Mouse (Mus musculus): ENCODE data around the gene Cfap45.

Gene Cfap45

DNA sequence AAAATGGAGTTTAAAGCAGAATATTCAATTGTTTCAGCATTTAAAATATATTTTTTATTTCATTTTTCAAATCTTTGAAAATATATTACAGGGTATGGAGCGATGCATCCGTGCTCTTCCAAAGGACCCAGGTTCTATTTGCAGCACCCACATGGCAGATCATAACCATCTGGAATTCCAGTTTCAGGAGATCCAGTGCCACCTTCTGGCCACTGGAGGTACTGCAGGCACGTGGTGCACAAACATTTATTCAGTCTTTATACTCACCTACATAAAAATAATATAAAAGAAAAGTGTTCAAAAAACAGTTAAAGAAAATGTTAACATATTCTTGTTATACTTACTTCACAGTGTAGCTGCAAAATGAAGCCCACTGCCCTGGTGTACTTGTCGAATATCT, 2.6 kb upstream of the Cfap45 start:
- DNase-seq (ENCODE audit: low read depth, low spot score) = no peak

DNA sequence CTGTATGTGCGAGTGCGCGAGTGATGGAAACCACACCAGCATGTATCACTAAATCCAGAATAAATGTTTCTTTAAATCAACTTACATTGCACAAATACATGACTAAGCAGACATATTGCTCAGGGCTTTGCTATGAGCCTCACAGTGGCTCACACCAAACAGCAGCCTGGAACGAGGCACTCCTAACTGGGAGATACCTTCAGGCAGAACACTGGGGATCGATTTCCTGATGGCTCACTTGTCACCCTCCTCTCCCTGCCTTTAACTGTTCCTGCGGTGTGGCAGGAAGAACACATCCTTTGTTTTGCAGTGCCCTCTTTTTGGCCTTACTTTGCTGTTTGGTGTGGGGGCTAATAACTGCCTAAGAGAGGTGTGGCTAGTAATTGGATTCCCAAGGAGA, 957 bp upstream of the Cfap45 start:
- DNase-seq (ENCODE audit: low read depth, low spot score) = no peak

DNA sequence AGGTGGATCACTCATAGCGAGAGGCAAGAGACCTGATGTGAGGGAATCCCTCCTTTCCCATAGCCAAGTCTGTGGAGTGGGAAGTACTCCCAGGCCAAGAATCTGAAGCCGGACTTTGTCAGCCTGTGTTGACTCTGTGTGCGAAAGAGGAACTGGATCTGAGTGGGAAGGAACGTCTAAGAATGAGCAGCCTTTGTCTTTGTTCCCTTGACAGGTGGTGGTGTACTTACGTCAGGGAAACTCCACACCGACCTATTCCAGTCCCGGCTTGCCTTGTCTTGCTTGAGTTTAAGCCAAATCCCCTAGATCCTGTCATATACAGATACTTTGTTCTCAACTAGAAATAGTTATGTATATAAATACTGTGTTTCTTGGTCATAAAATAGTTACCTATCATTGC, 1.9 kb downstream of the Cfap45 start:
- no peak for DNase-seq (ENCODE audit: low read depth, low spot score)

DNA sequence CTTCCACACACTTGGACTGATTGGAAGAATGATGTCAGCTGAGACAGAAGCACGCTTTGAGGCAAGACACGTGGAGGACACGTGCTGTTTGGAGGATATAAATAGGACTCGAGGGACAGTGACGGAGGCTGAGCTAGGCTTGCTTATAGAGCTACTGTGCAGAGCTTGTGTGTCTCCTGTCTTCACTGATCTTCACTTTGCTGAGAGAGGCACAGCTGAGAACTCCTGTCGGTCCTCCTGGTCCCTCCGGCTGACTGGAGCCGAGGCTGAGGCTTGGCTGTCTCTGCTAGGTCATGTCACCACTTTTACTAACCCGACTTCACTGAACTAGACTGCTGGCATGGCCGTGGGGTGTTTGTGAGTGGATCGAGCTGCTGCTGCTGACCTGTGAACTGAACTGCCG, 3.1 kb downstream of the Cfap45 start:
- no peak for DNase-seq (ENCODE audit: low read depth, low spot score)

DNA sequence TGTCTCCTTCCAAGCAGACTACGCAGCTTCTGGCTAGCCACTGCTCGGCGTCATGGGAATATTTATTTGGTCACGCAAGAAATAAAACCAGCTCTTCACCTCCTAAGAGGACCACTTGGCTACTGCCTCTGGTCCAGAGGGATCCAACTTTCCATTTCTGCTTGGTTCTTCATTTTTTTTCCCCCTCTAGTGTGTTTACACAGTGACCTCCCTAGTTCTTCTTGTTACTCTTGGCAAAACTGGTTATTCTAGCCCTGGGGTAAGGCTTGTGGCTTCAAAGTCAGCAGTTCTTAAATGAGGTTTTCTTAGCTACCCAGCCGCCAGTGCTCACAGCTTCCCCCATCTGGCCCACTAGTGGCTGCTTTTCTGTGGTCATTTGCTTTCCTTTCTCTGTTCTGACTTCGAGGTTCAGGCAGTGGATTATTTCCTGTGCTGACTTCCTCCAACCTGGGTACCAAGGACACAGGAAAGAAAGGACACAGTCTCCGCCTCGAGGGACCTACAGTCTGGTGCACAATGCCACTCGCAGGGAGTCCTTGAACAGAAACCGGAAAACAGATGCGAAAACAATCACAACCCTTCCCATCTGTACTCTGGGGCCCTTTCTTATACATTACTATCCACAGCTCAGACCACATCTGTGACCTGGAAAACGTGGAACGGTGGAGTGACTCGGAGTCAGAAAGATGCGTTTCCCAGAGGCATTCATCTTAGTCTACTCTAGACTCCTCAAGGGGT, 4.6 kb downstream of the Cfap45 start:
- peak; percentile 41 for DNase-seq (ENCODE audit: low read depth, low spot score)

DNA sequence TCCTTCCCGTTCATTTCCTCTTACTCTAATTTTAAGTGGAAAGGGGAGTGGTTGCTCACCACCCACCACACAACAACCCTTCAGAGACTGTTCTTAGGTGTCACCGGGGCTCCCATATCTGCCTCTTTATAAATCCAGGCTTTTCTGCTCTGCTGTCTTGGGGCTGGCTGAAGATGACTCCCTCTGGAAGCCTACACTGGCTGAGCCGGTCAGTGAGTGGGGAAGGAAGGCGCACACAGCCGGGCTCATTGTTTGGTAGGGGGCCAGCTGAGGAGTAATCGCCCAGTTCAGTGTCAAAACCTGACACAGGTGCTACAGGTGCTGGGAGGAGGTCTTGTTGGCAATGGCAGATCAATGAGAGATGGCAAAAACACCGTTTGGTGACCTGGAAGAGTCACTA, 5.4 kb downstream of the Cfap45 start:
- DNase-seq (ENCODE audit: low read depth, low spot score) = no peak

DNA sequence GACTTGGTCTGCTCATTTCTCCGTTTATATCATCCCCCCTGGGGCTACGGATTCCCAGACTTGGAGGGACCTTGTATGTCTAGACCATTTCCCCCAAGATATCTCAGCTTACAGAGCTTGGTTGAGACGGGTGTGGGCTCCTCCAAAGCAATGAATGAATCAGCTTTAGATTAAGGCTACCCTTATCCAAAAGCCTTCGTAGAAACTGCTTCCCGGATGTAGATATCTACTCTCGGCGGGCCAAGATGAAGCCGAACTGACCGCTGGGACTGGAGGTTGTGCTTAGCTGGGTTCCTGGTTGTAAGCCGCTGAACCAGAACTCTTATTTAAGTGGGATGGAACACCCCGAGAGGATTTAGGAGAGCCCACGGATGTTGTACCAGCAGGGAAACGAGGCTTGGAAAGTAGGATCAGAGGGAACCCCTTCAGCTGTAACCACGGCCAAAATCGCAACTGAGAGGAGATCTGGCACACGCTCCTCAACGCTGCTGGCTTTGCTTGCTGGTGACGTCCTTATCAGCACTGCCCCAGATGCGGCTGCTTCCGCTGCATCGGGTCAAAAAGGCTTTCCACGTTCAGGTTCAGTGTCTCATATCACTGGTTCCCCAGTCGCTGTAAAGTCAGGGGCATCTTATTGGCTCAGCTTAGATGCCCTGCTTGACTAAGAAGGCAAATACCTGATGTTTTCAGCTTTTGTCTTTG, 5.9 kb downstream of the Cfap45 start:
- DNase-seq (ENCODE audit: low read depth, low spot score) = no peak

DNA sequence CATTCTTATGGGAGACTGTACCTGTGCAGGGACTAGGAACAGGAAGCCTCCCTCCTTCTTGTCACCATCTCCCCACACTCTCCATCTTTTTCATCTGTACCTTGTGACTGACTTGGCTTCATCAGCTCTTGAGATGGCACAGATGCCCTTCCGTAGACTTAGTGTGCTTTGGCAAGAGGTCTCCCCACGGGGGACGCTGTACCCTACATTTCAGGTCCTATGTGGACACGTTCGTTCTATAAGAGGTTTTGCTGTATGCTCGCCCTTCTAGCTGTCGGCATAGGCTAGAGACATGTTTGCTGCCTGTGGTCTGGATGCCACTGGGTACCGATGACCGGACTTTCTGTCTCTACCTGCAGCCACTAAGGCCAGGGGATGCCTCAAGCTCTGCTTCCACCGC, 6.8 kb downstream of the Cfap45 start:
- DNase-seq (ENCODE audit: low read depth, low spot score) = no peak

DNA sequence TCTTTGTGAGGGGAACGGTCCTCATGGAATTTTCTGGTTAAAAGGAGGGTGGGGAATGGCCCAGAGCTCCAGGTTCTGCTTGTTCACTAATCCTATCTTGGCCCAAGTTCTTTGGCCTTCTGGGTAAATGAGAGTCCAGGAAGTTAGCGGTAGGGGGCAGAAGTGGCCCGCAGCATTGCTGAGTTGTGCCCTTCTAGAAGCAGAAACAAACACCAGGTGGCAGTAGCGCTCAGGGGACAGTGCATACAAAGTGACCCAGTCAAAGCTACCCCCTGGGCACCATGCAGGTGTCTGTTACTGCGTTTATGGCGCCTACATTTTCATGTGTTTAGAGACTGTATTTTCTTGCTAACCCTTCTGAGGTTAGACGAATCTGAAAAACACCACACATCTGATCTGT, 8.1 kb downstream of the Cfap45 start:
- DNase-seq (ENCODE audit: low read depth, low spot score) = peak; percentile 49

DNA sequence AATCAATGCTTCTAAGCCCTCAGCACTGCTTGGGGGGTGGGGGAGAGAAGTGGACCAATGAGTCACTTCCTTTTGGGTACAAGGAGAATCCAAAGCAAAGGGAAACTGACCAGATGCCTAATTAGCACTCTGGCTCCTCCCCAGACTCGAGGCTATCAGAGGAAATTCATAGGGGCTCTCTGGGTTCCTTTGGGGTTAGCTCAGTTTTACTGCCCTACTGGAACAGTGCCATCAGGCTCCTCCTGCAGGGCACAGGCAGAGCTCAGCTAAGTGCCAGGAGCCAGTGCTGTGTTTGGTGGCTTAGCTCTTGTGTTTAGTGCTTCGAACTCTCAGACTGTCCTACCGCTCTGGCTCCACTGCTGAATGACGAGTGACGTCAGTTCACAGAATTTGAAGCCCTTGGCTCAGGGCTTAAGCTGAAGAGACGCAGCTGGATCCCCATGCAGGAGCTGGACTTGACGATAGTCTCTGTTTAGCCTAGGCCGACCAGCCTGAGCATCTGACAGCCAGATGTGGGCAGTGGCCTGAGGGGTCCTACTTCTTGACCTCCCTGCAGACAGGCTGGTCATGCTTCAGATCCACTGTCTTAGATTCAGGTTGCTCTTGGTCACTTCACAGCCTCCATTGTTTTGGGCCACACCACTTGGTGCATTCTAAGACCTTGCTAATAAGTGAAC, 10.1 kb downstream of the Cfap45 start:
- DNase-seq (ENCODE audit: low read depth, low spot score) = no peak

DNA sequence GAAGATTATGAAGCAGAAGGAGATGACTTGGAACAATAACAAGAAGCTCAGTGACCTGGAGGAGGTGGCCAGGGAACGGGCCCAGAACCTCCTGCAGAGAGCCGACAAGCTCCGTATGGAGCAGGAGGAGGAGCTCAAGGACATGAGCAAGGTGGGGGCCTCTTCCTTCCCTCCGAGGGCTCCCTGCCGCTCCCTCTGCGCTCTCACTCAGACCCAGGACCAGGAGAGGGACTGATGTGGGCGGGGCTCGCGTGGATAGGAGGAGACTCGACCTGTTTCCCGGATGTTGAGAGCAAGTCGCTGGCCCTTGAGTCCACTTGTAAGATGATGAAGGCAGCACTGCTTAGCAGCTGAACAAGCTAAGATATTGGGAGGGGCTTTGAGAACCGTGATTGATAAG, 11.9 kb downstream of the Cfap45 start:
- DNase-seq (ENCODE audit: low read depth, low spot score) = no peak

DNA sequence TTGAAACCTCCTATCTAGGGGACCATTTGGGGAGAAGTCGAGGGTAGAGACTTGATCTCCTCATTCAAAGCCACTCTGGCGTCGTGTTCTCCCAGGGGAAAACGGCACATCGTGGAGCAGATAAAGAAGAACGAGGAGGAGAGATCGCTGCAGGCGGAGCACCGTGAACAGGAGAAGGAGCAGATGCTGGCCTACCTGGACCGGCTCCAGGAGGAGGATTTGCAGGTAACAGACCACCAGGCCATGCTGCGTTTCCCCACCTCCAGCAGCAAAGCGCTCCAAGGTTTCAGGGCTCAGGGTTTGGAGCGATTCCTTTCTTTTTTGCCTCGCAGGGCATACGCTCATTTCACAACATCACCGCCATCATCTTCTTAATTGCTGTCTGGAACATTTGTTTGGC, 14.5 kb downstream of the Cfap45 start:
- DNase-seq (ENCODE audit: low read depth, low spot score) = no peak

DNA sequence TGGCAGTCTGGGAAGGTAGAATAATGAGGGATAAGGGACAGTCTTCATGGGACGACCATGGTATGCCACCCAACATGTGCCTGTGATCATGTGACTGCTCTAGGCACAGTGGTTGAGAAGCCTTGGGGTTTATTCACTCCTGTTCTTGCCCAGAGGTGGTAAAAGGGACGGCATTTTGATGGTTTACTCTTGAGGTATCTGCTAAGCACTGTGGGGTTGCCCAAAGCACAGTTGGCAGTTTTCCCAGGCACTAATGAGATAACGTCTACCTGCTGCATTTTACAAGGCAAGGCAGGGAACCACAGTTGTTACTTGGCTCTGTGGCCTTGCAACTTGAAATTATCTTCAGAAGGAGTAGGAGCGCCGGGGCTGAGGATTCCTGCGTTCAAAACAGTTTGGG, 19.2 kb downstream of the Cfap45 start:
- DNase-seq (ENCODE audit: low read depth, low spot score) = no peak

DNA sequence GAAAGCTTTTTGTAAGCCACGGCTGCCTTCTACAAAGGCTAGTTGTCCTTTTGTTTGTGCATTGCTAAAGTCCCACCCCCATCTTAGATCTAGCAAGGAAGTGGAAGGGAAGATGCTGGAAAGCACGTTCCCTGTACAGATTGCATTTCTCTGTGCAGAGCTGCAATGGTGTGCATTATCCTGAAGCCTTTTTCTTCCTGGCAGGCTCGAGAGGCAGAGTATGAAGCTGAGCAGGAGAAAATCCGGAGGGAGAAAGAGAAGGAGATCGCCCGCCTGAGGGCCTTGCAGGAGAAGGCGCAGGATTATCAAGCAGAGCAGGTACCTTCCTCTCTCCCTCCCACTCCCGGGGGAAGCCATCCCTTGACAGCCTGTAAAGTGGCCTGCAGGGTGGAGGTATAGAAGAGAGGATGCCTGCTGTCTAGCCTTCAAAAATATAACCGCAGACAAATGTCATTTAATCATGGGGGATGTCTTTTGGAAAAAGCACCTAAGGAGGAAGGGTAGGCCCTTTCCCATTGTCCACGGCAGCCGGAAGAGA, 19.8 kb downstream of the Cfap45 start:
- no peak for DNase-seq (ENCODE audit: low read depth, low spot score)

DNA sequence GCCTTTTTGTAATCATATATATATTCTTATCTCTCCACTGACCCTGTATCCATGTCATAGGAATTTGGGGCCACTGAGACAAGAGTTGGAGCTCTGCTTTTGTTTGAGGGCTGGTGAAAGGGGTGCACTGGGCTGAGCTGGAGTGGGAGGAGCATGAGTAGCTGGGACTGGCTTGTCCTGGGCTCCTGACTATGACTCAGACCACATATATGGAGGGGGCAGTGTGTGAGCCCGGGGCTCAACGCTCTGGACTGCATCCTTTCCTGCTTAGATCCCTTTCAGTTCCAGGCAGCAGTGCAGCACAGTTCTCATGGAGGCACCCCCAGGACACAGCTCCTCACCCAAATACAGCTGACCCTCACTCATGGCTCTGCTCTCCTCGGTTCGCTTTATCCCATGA, 25.5 kb downstream of the Cfap45 start:
- DNase-seq (ENCODE audit: low read depth, low spot score) = no peak

DNA sequence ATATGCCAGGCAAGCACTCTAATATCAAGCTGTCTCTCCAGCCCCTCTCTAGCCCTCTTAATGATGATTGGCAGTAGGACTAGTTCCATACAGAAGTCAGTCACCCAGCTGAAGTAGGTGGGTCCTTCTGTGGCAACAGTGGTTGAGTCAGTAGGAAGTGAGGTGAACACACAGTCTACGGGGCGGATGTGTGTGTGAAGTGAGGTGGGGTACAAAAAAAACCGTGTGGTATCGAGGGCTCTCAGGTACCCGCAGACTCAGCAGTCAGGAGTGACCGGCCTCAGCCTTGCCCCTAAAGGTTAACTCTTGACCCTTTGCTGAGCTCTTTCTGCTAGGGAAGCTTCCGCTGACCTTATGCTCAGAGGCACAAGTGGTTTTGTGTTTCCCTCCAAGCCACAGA, 27.9 kb downstream of the Cfap45 start:
- DNase-seq (ENCODE audit: low read depth, low spot score) = no peak

DNA sequence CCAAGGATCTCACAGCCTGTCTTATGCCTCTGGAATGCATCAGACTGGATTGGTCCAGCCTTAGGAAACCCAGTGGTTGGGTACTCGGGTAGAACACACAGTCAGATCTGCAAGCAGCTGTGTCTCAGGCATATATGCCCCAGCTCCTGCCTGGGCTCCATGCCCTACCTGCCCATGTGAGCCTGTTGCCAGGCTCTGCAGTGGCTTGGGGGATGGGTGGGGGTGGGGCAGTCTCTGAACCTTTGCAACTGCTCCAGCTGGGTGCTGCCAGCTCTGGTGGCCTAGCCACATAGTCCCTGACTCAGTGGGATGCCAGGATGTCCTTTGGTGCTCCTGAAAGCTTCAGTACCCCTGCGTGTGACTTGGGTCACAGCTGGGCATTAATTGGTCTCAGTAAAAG, 28.7 kb downstream of the Cfap45 start:
- DNase-seq (ENCODE audit: low read depth, low spot score) = no peak

DNA sequence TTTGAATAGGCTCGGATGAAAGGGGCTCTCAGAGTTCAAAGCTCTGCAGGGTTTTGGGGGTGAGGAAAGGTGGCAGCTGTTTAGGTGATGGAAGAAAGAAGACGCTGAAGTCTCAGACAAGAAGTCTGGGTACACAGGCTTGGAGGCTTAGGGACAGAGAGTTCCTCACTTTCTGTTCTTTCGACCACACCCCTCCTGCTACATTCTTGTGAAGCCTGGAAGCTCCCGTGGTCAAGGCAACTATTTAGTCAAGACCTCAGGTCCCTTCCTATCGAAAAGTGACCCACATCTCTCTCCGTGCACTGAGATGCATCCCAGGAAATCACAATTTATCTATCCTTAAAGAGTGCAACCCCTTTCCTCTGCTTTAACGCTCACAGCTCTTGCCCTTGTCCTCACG, 29.1 kb downstream of the Cfap45 start:
- DNase-seq (ENCODE audit: low read depth, low spot score) = no peak

DNA sequence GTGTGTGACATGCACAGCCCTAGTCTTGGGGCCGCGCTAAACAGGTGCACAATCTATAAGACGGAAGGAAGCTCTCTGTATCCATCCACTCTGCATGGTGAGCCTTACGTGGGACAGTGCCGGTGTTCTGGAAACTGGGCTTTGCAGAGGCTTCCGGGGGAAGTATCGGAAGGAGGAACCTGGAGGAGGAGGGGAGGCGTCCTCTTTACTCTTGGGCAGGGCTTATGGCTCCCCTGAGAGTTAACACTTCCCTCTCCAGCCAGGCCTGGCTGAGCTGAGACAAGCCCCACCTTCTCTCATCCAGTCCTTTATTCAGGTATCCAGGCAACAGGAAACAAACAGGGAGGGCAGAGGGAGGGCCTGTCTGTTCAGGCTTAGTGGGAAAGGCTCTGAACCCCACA, 29.9 kb downstream of the Cfap45 start:
- peak; percentile 65 for DNase-seq (ENCODE audit: low read depth, low spot score)

DNA sequence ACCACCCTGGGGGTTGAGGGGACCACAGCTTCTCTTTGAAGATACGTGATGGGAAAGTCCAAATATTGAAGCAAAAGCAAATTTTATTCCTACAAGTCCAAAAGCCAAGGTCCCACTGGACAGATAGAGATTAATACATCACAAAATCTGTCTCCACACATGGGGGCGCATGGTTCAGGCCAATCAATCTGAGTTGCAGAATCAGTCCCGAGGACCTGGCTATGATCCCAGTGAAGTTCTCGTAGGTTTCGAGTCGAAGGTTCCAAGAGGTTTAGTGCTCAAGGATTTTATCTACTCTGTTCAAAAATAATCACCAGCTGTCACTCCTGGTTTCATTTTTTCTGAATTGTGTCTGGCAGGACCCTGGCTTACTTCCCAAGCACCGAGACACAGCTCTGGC, 30.4 kb downstream of the Cfap45 start:
- no peak for DNase-seq (ENCODE audit: low read depth, low spot score)

DNA sequence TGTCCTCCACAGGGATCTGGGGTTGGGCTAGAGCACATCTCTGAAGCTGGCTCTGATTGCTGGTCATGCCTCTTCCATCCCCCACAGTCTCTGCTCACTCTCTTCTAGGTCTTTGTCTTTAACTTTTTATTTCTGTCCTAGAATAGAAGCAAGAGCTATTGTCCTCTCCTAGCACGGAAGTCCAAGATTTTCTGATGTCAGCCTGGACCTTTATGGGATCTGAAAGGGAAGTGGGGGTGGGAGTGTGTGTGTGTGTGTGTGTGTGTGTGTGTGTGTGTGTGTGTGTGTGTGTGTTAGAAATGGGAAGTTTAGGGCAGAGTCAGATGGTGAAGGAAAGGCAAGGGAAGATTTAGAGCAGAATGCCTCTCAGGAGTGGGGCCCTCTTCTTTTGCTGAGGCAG, 32.0 kb downstream of the Cfap45 start:
- no peak for DNase-seq (ENCODE audit: low read depth, low spot score)

DNA sequence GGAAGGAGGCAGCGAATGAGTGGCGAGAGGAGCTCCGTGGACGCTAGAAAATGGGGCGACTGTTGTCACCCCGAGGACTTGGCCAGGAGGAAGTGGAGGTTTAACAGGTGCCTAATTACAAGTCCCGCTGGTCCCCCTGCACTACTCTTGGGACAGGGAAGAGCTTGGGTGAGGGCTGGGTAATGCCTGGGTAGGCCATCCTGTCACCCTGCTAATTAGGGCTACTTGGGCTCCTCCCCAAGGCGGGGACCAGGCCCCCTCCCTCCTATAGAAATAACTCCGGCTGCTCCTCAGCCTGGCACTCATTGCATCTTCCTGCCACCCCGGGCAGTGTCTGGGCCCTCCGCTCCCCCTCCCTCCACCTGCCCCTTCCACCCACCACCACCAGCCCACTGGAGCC, 35.0 kb downstream of the Cfap45 start, which contains the start of gene Vsig8:
Vsig8 (plus strand) TSS at position 301 of the 400 bp plus-strand sequence.
- no peak for DNase-seq (ENCODE audit: low read depth, low spot score)

Measured in telencephalon, adult 2 months (tissue).